Mouse (Mus musculus): ENCODE data around the gene Hadha. TPM values are rescaled to one million over a fixed set of nuclear protein-coding genes. Genes with fewer than 3 reads are reported as not detected.

Hadha gene
- polyA plus RNA-seq, 1 experiment from 2014 or later, result 65.8 TPM

- WGBS, result 92% methylated on average over 6 of the region's 6 CpGs
- H3K9me3 ChIP-seq (replicated peaks; ENCODE audit: control insufficient read depth, low read length), result no peaks in the 10 kb centered on the region
Observed at GRCm38 (mm10) chr5:30159601-30160000, 4.6 kb upstream of the Hadha start.

GRCm38 (mm10) chr5:30155821-30156629 is 1.1 kb upstream of the Hadha start:
- no peaks in the 10 kb centered on the region for H3K27me3 ChIP-seq (replicated peaks; ENCODE audit: control insufficient read depth, insufficient read depth, low read length)
- H3K36me3 ChIP-seq (ENCODE audit: control insufficient read depth, insufficient read depth, low read length), result no peaks in the 10 kb centered on the region
- 30% methylated on average over 13 of the region's 13 CpGs for WGBS
- ATAC-seq, result no peak
- DNase-seq (ENCODE audit: low spot score), result no peak
- H3K9ac ChIP-seq (ENCODE audit: low read length), result peak overlapping the region; percentile 83
- peak overlapping the region; percentile 94 for H3K4me3 ChIP-seq (ENCODE audit: low read depth, low read length)
- no peak overlapping the region for H3K27ac ChIP-seq (ENCODE audit: low read depth, low read length)
- H3K4me1 ChIP-seq (ENCODE audit: control insufficient read depth, insufficient read depth, low read length), result peaks cover 13% of the 10 kb centered on the region
- H3K9me3 ChIP-seq (replicated peaks; ENCODE audit: control insufficient read depth, low read length), result no peaks in the 10 kb centered on the region
- H3K4me2 ChIP-seq (ENCODE audit: low read length), result peak overlapping the region; percentile 87

More at GRCm38 (mm10) chr5:30159601-30160000, 4.6 kb upstream of the Hadha start:
- ATAC-seq (no peak), DNase-seq (ENCODE audit: low spot score) (no peak)
- Histone ChIP-seq H3K4me3 (ENCODE audit: low read depth, low read length) (no peak overlapping the region), H3K9ac (ENCODE audit: low read length) (no peak overlapping the region), H3K4me1 (ENCODE audit: control insufficient read depth, insufficient read depth, low read length) (peaks cover 7% of the 10 kb centered on the region), H3K4me2 (ENCODE audit: low read length) (no peak overlapping the region), H3K27me3 (replicated peaks; ENCODE audit: control insufficient read depth, insufficient read depth, low read length) (no peaks in the 10 kb centered on the region), H3K36me3 (ENCODE audit: control insufficient read depth, insufficient read depth, low read length) (no peaks in the 10 kb centered on the region; the same call in 1 of the 2 replicates), H3K27ac (ENCODE audit: low read depth, low read length) (no peak overlapping the region)

DNA sequence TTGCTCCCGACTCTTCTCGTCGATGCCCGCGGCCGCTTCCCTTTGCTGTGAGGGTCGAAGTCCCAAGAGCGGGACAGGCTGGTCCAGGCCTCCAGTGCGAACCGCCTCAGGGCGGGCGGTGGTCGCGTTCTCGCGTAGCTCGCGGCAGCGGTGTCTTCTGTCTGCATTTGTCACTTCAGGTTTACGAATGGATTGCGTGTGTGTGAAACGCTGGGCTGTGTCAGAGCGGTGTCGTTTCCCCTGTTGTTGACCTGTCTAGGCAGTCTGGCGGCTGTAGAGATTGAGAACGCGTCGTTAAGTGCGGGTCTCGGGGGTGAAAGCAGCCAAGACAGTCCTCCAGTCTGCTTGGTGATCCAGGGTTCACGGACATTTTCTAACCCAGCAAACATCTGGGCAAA is 432 bp upstream of the Hadha start:
- peak overlapping the region; percentile 84 for H3K27ac ChIP-seq (ENCODE audit: low read depth, low read length)
- H3K9me3 ChIP-seq (replicated peaks; ENCODE audit: control insufficient read depth, low read length), result no peaks in the 10 kb centered on the region
- peak overlapping the region; percentile 94 for H3K4me3 ChIP-seq (ENCODE audit: low read depth, low read length)
- H3K4me2 ChIP-seq (ENCODE audit: low read length), result peak overlapping the region; percentile 87
- H3K27me3 ChIP-seq (replicated peaks; ENCODE audit: control insufficient read depth, insufficient read depth, low read length), result no peaks in the 10 kb centered on the region
- H3K4me1 ChIP-seq (ENCODE audit: control insufficient read depth, insufficient read depth, low read length), result peaks cover 13% of the 10 kb centered on the region
- H3K36me3 ChIP-seq (ENCODE audit: control insufficient read depth, insufficient read depth, low read length), result no peaks in the 10 kb centered on the region
- no peak for DNase-seq (ENCODE audit: low spot score)
- under 1% methylated on average over 31 of the region's 31 CpGs for WGBS
- H3K9ac ChIP-seq (ENCODE audit: low read length), result peak overlapping the region; percentile 83
- peak; percentile 76 for ATAC-seq

DNA sequence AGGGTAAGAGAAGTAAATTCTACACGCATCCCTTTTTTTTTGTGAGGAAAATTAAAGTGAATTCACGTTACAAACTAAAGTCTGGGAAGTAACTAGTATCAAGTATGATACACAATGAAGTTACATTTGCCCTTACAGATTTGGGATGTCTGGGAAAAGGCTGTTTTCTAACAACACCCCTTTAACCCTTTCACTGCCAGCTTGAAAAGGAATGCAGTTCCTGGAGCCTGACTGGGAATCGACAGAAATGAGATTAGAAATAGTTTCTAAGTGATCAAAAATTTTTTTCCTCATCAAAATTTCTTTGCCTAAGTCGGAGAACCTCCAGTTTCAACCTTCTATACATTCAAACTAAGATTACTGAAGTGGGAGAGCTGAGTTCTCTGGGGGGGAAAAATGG is 949 bp downstream of the Hadha start:
- Histone ChIP-seq H3K9me3 (replicated peaks; ENCODE audit: control insufficient read depth, low read length) (no peaks in the 10 kb centered on the region), H3K4me2 (ENCODE audit: low read length) (peak overlapping the region; percentile 87), H3K4me1 (ENCODE audit: control insufficient read depth, insufficient read depth, low read length) (peaks cover 13% of the 10 kb centered on the region), H3K36me3 (ENCODE audit: control insufficient read depth, insufficient read depth, low read length) (no peaks in the 10 kb centered on the region), H3K4me3 (ENCODE audit: low read depth, low read length) (peak overlapping the region; percentile 94), H3K27me3 (replicated peaks; ENCODE audit: control insufficient read depth, insufficient read depth, low read length) (no peaks in the 10 kb centered on the region), H3K27ac (ENCODE audit: low read depth, low read length) (no peak overlapping the region), H3K9ac (ENCODE audit: low read length) (peak overlapping the region; percentile 83)
- ATAC-seq, result no peak
- WGBS, result 19% methylated on average over 4 of the region's 4 CpGs
- peak; percentile 61 for DNase-seq (ENCODE audit: low spot score)

DNA sequence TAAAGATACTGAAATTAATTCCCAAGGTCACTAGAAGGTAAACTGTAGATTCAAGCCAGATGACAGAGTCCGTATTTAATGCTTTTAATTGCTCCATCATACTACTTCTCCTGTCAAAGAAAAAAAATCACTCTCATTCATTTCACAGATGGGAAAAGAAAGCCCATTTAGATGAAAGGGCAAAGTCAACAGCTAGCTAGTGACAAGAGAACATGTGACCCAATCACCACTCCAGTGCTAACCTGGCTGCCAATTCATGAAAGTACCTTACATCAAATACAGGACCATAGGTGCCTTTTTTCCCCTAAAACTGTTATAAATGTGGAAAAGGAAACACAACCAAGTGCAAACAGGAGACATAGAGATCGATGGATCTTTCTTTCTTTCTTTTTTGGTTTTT is 1.7 kb downstream of the Hadha start:
- 89% methylated on average over 2 of the region's 2 CpGs for WGBS
- H3K4me3 ChIP-seq (ENCODE audit: low read depth, low read length), result no peak overlapping the region

DNA sequence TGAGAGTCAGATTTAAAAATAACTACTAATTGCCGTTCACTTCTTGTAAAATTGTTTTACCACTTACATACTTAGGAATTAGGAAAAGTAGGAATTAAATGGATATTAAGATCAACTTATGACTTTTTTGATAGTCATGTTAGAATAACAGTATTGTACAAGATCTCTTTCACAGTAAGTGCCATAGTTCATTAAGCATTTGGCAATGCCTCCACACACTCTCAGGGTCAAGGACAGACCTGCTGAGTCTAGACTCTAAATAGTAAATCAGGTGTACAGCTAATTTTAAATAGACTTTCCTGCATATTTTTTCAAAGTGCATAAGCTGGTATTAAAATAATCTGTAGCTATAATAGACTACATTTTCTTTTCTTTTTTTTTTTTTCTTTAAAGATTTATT is 2.5 kb downstream of the Hadha start:
- DNase-seq (ENCODE audit: low spot score) (no peak), ATAC-seq (no peak)
- peaks cover 13% of the 10 kb centered on the region for H3K4me1 ChIP-seq (ENCODE audit: control insufficient read depth, insufficient read depth, low read length)
- H3K36me3 ChIP-seq (ENCODE audit: control insufficient read depth, insufficient read depth, low read length), result no peaks in the 10 kb centered on the region
- H3K27me3 ChIP-seq (replicated peaks; ENCODE audit: control insufficient read depth, insufficient read depth, low read length), result no peaks in the 10 kb centered on the region
- 87% methylated on average over 1 of the region's 1 CpGs for WGBS
- no peak overlapping the region for H3K4me2 ChIP-seq (ENCODE audit: low read length)
- no peak overlapping the region for H3K4me3 ChIP-seq (ENCODE audit: low read depth, low read length)
- H3K9me3 ChIP-seq (replicated peaks; ENCODE audit: control insufficient read depth, low read length), result no peaks in the 10 kb centered on the region
- H3K27ac ChIP-seq (ENCODE audit: low read depth, low read length), result no peak overlapping the region
- no peak overlapping the region for H3K9ac ChIP-seq (ENCODE audit: low read length)

More for the DNA sequence above, 1.7 kb downstream of the Hadha start:
- Histone ChIP-seq H3K27ac (ENCODE audit: low read depth, low read length) (no peak overlapping the region), H3K4me1 (ENCODE audit: control insufficient read depth, insufficient read depth, low read length) (peaks cover 13% of the 10 kb centered on the region), H3K9me3 (replicated peaks; ENCODE audit: control insufficient read depth, low read length) (no peaks in the 10 kb centered on the region), H3K27me3 (replicated peaks; ENCODE audit: control insufficient read depth, insufficient read depth, low read length) (no peaks in the 10 kb centered on the region), H3K4me2 (ENCODE audit: low read length) (no peak overlapping the region), H3K36me3 (ENCODE audit: control insufficient read depth, insufficient read depth, low read length) (no peaks in the 10 kb centered on the region), H3K9ac (ENCODE audit: low read length) (no peak overlapping the region)
- ATAC-seq (no peak), DNase-seq (ENCODE audit: low spot score) (no peak)

- Histone ChIP-seq H3K27me3 (replicated peaks; ENCODE audit: control insufficient read depth, insufficient read depth, low read length) (no peaks in the 10 kb centered on the region), H3K9ac (ENCODE audit: low read length) (0 out of 2 replicates have a peak overlapping the region, but pooled peaks have one; percentile 25), H3K36me3 (ENCODE audit: control insufficient read depth, insufficient read depth, low read length) (peaks cover under 1% of the 10 kb centered on the region), H3K4me3 (ENCODE audit: low read depth, low read length) (no peak overlapping the region), H3K9me3 (replicated peaks; ENCODE audit: control insufficient read depth, low read length) (no peaks in the 10 kb centered on the region), H3K4me1 (ENCODE audit: control insufficient read depth, insufficient read depth, low read length) (peaks cover 13% of the 10 kb centered on the region), H3K27ac (ENCODE audit: low read depth, low read length) (no peak overlapping the region), H3K4me2 (ENCODE audit: low read length) (no peak overlapping the region)
- no peak for ATAC-seq
- 32% methylated on average over 4 of the region's 4 CpGs for WGBS
- no peak for DNase-seq (ENCODE audit: low spot score)
Observed at GRCm38 (mm10) chr5:30152007-30152406, 3.0 kb downstream of the Hadha start.

GRCm38 (mm10) chr5:30148133-30148920 is 6.6 kb downstream of the Hadha start:
- no peak overlapping the region for H3K4me2 ChIP-seq (ENCODE audit: low read length)
- DNase-seq (ENCODE audit: low spot score) (no peak), ATAC-seq (no peak)
- no peak overlapping the region for H3K27ac ChIP-seq (ENCODE audit: low read depth, low read length)
- WGBS, result 88% methylated on average over 5 of the region's 5 CpGs
- H3K27me3 ChIP-seq (replicated peaks; ENCODE audit: control insufficient read depth, insufficient read depth, low read length), result no peaks in the 10 kb centered on the region
- no peaks in the 10 kb centered on the region for H3K9me3 ChIP-seq (replicated peaks; ENCODE audit: control insufficient read depth, low read length)
- no peak overlapping the region for H3K9ac ChIP-seq (ENCODE audit: low read length)
- no peak overlapping the region for H3K4me3 ChIP-seq (ENCODE audit: low read depth, low read length)
- peaks cover 31% of the 10 kb centered on the region for H3K36me3 ChIP-seq (ENCODE audit: control insufficient read depth, insufficient read depth, low read length)
- H3K4me1 ChIP-seq (ENCODE audit: control insufficient read depth, insufficient read depth, low read length), result peaks cover 5% of the 10 kb centered on the region; the same call in 1 of the 2 replicates
